Mouse (Mus musculus) T-helper 1 cell (primary cell): ENCODE results near the gene Otud7a.

Source experiments
- in situ Hi-C: fragments of 300-600 bp; cut with MboI, MseI; formaldehyde crosslinking; loops from one replicate; pipeline ENCODE4 v1.15.1; 2025; ENCODE audit warnings: high pct_unique_total_duplicates

The Otud7a gene

DNA sequence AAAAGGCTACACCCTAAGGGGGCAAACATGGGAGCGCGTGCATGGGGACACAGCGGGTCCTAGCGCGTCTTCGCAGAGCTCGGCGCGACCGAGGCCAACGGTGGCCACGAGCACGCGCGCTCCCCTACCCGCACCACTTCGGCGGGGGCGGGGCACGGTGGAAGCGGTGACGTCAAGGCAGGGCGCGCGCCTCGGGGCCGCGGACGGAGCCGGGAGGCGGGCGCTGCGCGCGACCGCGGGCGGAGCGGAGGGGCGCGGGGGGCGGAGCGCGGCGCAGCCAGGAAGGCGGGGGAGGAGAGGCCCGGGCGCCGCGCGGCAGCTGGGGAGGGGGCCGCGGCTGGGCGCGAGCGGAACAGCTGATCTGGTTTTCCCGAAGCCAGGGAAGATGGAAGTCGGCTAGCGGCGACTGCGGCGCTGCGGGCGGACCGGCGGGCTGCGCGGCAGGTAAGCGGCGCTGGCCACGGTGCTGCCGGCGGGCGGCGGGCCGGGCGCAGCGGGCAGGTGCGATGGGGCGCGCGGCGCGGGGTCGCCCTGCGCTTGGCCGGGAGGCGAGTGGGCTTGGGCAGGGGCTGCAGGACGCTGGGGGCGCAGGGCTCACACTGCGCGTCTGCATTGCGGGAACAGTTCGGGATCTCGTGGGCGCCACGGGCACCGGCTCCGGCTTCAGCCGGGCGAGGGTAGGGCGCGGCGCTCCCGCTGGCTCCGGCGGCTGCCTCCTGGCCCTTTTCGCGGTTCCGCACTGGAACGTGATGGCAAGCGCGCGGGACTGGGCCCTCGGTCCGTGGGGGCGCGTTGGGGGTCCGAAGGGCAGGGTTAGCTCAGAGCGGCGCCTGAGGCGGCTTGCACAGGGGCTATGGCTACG, at the start of gene Otud7a:
Gene Otud7a (plus strand): TSS at position 268 of the 862 bp plus-strand sequence.
- in situ Hi-C loops: no loop called here

- in situ Hi-C loops: no loop called here
These were observed 38.6 kb upstream of the Otud7a start for GRCm38 (mm10) chr7:63405988-63406387.

DNA sequence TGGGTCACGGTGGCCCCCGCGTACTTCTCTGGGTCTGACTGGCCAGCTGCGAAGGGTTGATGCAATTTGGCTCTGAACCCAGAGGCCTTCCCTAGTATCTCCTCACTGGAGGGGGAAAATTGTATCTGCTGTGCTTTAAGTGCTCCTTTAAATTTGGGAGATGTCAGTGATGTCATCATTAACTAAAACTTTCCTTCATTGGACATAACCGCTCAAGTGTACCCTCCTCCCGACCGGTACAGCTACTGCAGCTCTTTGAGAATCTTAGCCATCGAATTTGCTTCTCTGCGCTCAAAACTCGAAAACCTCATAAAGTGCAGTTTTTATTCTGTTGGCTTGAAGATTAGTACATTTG, 772 bp downstream of the Otud7a start:
- in situ Hi-C loops: no loop called here

DNA sequence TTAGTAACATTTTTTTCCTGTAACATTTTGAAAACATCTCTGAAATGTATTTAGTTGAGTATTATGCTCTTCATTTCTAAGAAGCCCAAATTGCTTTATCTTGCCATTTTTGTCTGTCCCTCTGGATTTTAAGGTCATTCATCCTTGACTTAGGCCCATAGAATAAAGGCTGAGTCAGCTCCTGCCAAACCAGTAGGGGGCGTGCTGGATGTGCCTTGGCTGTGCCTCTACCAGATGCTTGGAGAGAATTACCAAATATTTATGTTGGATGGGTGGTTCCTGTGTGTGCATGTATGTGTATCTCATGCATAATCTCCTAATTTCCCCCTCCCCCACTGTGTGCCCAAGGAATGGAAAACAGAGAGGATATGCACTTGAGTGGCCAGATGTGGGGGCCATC, 2.4 kb downstream of the Otud7a start:
- in situ Hi-C loops: no loop called here

GRCm38 (mm10) chr7:63455228-63455627, 10.7 kb downstream of the Otud7a start:
- in situ Hi-C loops: no loop called here

DNA sequence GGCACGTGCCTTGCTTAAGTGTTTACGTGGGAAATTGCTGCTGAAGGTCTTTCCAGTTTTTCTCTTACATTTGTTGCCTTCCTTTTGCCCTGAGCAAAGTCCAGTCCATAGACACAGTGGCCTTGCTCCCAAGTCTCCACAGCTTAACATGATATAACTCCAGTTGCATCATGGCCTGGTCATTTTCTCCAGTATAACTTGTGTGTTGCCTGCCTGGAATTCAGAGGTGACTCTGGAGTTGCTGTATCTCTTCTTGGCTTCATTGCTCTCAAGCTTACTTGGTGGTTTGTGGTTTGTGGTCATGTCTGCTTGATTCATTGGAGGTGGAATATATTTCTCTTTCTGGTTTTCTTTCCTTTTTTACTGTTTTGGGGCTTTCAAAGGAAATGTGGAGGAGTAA, 17.7 kb downstream of the Otud7a start:
- in situ Hi-C loops: no loop called here

GRCm38 (mm10) chr7:63462684-63463083, 18.1 kb downstream of the Otud7a start:
- in situ Hi-C loops: no loop called here

DNA sequence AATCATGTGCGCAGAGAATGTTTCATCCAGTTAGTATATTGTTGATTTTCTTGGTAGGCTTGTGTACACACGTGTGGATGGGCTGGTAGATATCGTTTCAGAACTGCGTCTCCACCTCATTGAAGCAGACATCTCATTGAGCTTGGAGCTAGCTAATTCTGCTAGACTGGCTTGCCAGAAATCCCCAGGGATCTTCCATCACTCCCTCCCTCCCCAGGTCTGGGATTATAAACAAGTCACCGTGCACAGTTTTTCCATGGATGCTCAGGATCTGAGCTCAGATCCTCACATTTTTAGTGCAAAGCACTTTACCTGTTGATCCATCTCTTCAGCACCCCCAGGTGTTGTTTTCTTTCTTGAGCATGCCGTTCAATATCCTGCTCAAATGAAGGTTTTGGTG, 22.2 kb downstream of the Otud7a start:
- in situ Hi-C loops: no loop called here

DNA sequence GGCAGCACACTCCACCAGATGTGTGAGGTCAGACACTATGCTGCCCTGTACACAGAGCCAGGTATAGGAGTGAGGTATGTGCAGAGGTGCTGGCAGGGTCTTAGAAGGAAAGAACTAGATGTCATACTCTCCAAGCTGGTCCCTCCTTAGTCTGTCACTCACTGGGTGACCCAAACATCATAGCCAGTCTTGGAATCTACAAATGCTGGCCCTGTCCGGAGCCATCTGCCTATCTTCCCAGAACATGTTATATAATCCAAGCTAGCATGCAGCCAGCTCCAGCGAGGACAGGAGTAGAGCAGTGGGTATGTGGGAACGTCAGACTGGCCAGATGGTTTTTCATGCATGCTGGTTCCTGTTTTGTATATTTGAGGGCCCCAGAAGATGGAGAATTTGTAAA, 23.7 kb downstream of the Otud7a start:
- in situ Hi-C loops: no loop called here

- in situ Hi-C loops: no loop called here
These were observed 38.5 kb downstream of the Otud7a start for GRCm38 (mm10) chr7:63483091-63483490.

- in situ Hi-C loops: no loop called here
These were observed 52.5 kb downstream of the Otud7a start for GRCm38 (mm10) chr7:63497051-63497547.

DNA sequence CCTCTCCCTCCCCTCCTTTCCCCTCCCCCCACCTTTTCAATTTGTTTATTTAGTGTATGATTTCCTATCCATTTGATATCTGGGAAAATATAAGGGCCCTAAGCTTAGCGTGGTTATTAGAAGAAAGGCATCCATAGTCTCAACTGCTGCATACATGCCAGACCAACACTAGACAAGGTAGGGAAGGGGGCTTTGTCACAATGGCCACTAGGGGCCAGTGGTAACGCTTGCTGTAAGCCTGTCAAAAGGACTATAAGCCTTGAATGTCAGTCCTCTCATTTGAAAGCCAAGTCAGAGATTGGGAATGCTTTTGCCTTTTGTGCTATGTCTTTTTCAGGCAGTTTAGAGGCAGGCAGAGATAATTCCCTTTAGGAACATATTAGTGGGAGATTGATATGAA, 59.7 kb downstream of the Otud7a start:
- in situ Hi-C loops: no loop called here

GRCm38 (mm10) chr7:63508079-63508478, 63.5 kb downstream of the Otud7a start:
- in situ Hi-C loops: no loop called here

DNA sequence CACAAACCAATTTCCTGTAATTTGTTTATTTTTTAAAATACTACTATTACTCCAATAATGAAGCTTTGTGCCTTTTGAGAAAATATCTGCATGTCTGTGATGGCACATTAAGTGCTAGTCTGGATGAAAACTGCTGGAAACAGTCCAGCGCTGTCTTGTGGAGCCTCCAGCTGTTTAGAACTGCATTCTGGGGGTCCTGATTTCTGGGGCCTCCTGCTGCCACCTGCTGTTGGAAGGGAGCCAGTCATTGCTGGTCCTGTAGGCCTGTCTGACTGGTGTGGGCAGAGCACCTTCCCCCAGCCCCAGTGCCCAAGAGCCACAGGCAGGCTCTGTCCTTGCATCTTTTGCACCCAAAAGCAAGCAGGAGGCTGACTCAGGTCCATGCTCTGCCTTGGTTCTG, 65.3 kb downstream of the Otud7a start:
- in situ Hi-C loops: no loop called here

- in situ Hi-C loops: no loop called here
These were observed 66.9 kb downstream of the Otud7a start for GRCm38 (mm10) chr7:63511458-63511857.

DNA sequence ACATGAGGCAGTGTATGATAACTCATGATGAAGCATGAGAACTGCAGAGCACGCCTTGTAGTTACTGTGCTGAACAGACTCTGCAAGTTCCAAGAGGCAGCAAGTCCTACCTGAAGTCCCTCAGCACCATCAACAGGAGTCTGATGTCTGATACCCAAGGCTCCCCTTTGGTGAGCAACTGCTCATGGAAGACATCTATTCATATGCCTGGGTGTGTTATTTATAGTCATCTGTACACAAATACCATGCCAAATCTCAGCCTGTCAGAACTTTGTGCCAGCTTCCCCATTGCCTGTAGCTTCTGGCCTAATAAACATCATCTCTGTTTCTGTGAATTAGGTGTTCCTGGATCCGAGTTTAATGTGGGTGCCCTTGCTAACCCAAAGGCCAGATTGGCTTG, 68.0 kb downstream of the Otud7a start:
- in situ Hi-C loops: no loop called here

GRCm38 (mm10) chr7:63516141-63516895, 71.8 kb downstream of the Otud7a start:
- in situ Hi-C loops: no loop called here

DNA sequence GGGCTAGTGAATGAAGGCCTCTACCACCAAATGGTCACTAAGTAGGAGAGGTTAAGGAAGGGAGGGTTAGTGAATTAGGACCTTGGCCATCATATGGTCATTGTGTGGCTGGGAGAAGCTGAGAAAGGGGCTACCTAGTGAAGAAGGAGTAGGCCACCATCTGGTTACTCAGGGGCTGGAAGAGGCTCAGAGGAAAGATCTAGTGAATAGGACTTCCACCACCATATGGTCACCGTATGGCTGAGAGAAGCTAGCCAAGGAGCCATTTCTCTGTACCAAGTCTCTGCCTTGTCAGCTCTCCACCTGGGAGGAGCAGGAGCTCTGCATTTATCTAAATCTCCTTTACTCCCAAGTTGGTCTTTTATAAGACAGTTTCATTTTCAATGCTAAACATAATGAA, 75.7 kb downstream of the Otud7a start:
- in situ Hi-C loops: no loop called here

DNA sequence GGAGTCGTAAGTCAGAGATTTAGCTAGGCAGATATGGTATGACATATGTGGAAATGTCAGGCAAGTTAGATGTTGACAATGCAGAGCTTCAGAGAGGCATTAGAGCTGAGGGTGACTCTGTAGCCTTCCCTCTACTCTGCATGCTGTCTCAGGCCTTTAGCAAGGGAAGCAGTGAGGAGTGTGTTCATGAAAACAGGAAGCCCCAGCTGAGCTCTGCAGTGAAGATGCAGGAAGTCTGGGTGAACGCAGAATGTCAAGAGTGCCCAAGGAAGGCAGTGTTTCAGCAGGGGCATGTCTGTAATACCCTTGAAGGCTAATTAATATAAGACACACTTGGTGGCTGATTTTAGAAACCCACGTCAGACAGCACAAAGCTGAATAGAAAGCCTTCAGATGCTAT, 77.9 kb downstream of the Otud7a start:
- in situ Hi-C loops: no loop called here

- in situ Hi-C loops: no loop called here
These were observed 78.5 kb downstream of the Otud7a start for GRCm38 (mm10) chr7:63523051-63523450.

GRCm38 (mm10) chr7:63540293-63540692, 95.7 kb downstream of the Otud7a start:
- in situ Hi-C loops: no loop called here

DNA sequence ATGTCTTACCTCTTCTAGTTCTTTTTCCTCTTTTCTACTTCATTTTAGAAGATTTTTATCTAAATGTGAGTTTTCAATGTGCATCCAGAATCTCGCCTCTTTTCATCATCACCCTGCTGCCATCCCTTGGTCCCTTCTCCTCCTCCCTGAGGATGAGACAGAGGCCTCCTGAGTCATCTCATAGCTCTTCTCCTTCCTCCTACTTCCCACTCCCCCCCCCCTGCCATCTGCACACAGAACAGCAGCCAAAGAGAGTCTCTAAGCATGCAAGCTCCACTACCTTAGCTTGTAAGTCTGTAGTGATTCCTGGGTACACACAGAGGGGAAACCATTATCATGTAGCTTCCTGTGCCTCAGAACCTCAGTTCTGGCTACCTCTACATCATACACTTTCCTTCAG, 109.9 kb downstream of the Otud7a start:
- in situ Hi-C loops: no loop called here

DNA sequence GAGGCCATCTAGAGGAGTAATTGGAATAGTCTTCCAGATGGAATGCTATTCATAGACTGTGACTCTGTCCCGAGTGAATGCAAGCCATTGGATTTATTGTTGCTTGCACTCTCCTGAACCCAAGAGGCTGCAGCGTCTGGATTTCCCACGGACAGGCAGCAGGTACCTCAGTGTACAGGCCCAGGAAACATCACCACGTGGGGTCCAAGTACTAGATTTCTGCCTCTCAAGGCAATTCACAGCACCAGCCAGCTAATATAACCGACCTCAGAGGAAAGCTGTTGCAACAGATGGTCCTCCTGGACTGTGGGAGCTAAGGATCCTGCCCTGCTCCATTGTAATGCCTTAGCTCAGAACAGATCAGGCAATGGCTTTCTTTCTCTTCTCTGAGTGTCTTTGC, 111.8 kb downstream of the Otud7a start:
- in situ Hi-C loops: no loop called here
